9 mouse cellular contexts compared by ENCODE assay signal in the genomic region with DNA sequence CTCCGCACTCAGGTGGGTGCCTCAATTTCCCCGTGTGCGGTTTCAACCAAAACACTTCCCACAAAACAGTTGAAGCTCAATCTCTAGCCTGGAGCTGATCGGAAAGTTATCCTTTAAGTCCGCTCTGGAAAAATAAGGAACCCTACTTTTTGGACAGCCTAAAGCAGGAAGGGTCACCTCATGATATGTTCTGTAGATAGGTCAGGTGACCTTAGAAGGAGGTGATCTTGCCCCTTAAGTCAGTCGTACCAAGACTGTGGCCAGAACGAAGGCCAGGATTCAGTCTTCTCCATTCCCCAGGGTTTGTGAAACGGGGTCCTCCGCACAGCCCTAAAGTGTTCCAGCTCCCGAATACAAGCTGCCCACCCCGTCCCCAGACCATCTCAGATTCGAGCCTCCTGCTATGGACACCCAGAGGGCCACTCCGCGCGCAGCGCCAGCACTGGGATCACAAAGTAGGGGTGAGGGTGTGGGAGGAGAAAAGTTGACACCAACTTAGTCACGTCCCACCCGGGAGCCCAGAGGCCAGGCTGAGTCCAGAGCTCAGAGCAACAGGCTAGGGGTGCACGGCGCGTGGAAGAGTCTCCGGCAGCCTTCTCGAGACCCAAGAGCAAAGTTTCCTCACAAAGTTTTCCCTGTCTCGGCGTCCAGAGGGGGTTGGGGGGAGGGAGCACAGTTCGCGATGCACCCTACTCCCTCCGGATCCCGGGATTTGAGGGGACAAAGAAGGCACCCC. TPM values are rescaled to one million over a fixed set of nuclear protein-coding genes. Genes with fewer than 3 reads are reported as not detected.
A peak's percentile ranks its signal among the peaks of the same experiment; 100 is the strongest.
DNase-seq lines count a peak whose midpoint lies in the region; ATAC-seq and TF ChIP-seq lines count a peak whose summit lies in the region.
"Had no signal": no experiment of that assay in that cellular context is flagged by ENCODE, and none has a peak within 500 bp of the region (broad histone marks: within the 10 kb centered on the region; RNA-seq: fewer than 3 reads in every experiment).

No protein-coding gene starts in this region.

- H3K9me3 ChIP-seq in intestine, embryonic 15.5 days: no peaks in the 10 kb centered on the region
- no peaks in the 10 kb centered on the region for H3K9me3 ChIP-seq in stomach, embryonic 16.5 days (replicated peaks; ENCODE audit: control insufficient read depth, low read length)

- H3K4me1 ChIP-seq in intestine, embryonic 15.5 days (replicated peaks): peaks cover 27% of the 10 kb centered on the region
- no peaks in the 10 kb centered on the region; the same call in 1 of the 2 replicates for H3K4me1 ChIP-seq in lung, adult 2 months (ENCODE audit: control insufficient read depth, insufficient read depth, low read length)
- H3K4me1 ChIP-seq in stomach, embryonic 16.5 days (ENCODE audit: control insufficient read depth, insufficient read depth, low read length): peaks cover 39% of the 10 kb centered on the region

- peak overlapping the region; percentile 73 for H3K4me3 ChIP-seq in intestine, embryonic 15.5 days (replicated peaks)
- H3K4me3 ChIP-seq in lung, adult 2 months (replicated peaks; ENCODE audit: extremely low read depth, low read depth, low read length): peak overlapping the region; percentile 68
- H3K4me3 ChIP-seq in stomach, embryonic 16.5 days (replicated peaks; ENCODE audit: low read length): peak overlapping the region; percentile 70

- DNase-seq in adrenal gland, adult (ENCODE audit: inconsistent age in 2 of 2, low spot score in 1 of 2): peak; percentile 69 to 90
- DNase-seq in adrenal gland, adult 8-10 months: no peak
- DNase-seq in adipocyte (ENCODE audit: low spot score): peak; percentile 71
- peak; percentile 48 for DNase-seq in gastrocnemius, postnatal 25 days
- no peak for DNase-seq in lung, adult 2 months
- no peak for DNase-seq in left cerebral cortex, adult 11 months (ENCODE audit: low spot score)

- ATAC-seq in intestine, embryonic 15.5 days: peak; percentile 64
- ATAC-seq in stomach, embryonic 16.5 days (ENCODE audit: insufficient read depth, low FRiP score): peak; percentile 61

- 3% methylated on average over 29 of the region's 29 CpGs for WGBS in intestine, embryonic 15.5 days
- WGBS in lung, adult 2 months: 6% methylated on average over 29 of the region's 29 CpGs
- 2% methylated on average over 29 of the region's 29 CpGs for WGBS in stomach, embryonic 16.5 days

- peak overlapping the region; percentile 79 for H3K9ac ChIP-seq in intestine, embryonic 15.5 days
- peak overlapping the region; percentile 81 for H3K9ac ChIP-seq in stomach, embryonic 16.5 days (ENCODE audit: low read length)

- no peaks in the 10 kb centered on the region for H3K27me3 ChIP-seq in intestine, embryonic 15.5 days (replicated peaks)
- no peaks in the 10 kb centered on the region for H3K27me3 ChIP-seq in stomach, embryonic 16.5 days (ENCODE audit: control insufficient read depth, insufficient read depth, low read length)

- H3K4me2 ChIP-seq in intestine, embryonic 15.5 days (replicated peaks): peak overlapping the region; percentile 83
- peak overlapping the region; percentile 60 for H3K4me2 ChIP-seq in stomach, embryonic 16.5 days (ENCODE audit: low read depth, low read length)

- no peak for TF ChIP-seq CTCF in lung, adult 2 months (IDR thresholded peaks at IDR 0.05; ENCODE audit: insufficient read depth, low read length)

- TF ChIP-seq POLR2A in lung, adult 2 months (IDR thresholded peaks at IDR 0.05; ENCODE audit: borderline replicate concordance, extremely low read depth, low read depth, low read length): peak; percentile 22; the same call in 1 of the 2 replicates

- H3K36me3 ChIP-seq in intestine, embryonic 15.5 days: no peaks in the 10 kb centered on the region
- no peaks in the 10 kb centered on the region for H3K36me3 ChIP-seq in stomach, embryonic 16.5 days (ENCODE audit: control insufficient read depth, insufficient read depth, low read length)

- peak overlapping the region; percentile 88 for H3K27ac ChIP-seq in intestine, embryonic 15.5 days
- H3K27ac ChIP-seq in stomach, embryonic 16.5 days (ENCODE audit: low read length): peak overlapping the region; percentile 86

RNA-seq across cellular contexts. Expression of a gene that starts 1.2 kb away (rescaled TPM):
- total RNA-seq in adrenal gland, adult 8-10 months (2022): 100 to 1,000 TPM in 2 of 4 experiments, 10 to 100 TPM in 2; 89.0 to 114 (median 105) TPM
- 10 to 100 TPM; 28.0 to 62.1 TPM for total RNA-seq in gastrocnemius, postnatal 25 days (2021)
- polyA plus RNA-seq in intestine, embryonic 15.5 days (2015; fragmentation: Nextera tagmentation; extraction: Ambion mirVana): 120 and 126 TPM in 2 replicates
- 75.1 and 91.1 TPM in 2 replicates for polyA plus RNA-seq in lung, adult 2 months (2012; rRNA removed)
- polyA plus RNA-seq in stomach, embryonic 16.5 days (2015; fragmentation: Nextera tagmentation; extraction: Ambion mirVana): 150 and 173 TPM in 2 replicates

RNA-seq across cellular contexts. Expression of a gene that starts 14.3 kb away (rescaled TPM):
- total RNA-seq in adrenal gland, adult 8-10 months (2022): 10 to 100 TPM; 26.2 to 34.8 (median 30.9) TPM
- total RNA-seq in gastrocnemius, postnatal 25 days (2021): 10 to 100 TPM; 17.2 to 20.2 TPM
- 51.1 and 61.9 TPM in 2 replicates for polyA plus RNA-seq in intestine, embryonic 15.5 days (2015; fragmentation: Nextera tagmentation; extraction: Ambion mirVana)
- 89.8 and 133 TPM in 2 replicates for polyA plus RNA-seq in lung, adult 2 months (2012; rRNA removed)
- 48.1 and 49.4 TPM in 2 replicates for polyA plus RNA-seq in stomach, embryonic 16.5 days (2015; fragmentation: Nextera tagmentation; extraction: Ambion mirVana)

RNA-seq across cellular contexts. Expression of a gene that starts 18.3 kb away (rescaled TPM):
- total RNA-seq in adrenal gland, adult 8-10 months (2022): 1 to 10 TPM in 3 of 4 experiments, not detected in 1; 2.3 to 7.3 (median 4.6) TPM
- 1 to 10 TPM; 3.2 to 8.9 TPM for total RNA-seq in gastrocnemius, postnatal 25 days (2021)
- 9.4 and 18.5 TPM in 2 replicates for polyA plus RNA-seq in intestine, embryonic 15.5 days (2015; fragmentation: Nextera tagmentation; extraction: Ambion mirVana)
- 47.7 and 52.2 TPM in 2 replicates for polyA plus RNA-seq in lung, adult 2 months (2012; rRNA removed)
- 17.2 and 19.2 TPM in 2 replicates for polyA plus RNA-seq in stomach, embryonic 16.5 days (2015; fragmentation: Nextera tagmentation; extraction: Ambion mirVana)

RNA-seq across cellular contexts. Expression of a gene that starts 31.0 kb away (rescaled TPM):
- total RNA-seq in adrenal gland, adult 8-10 months (2022): not detected
- total RNA-seq in gastrocnemius, postnatal 25 days (2021): not detected
- polyA plus RNA-seq in intestine, embryonic 15.5 days (2015; fragmentation: Nextera tagmentation; extraction: Ambion mirVana): not detected in 2 replicates
- polyA plus RNA-seq in lung, adult 2 months (2012; rRNA removed): not detected in 2 replicates
- not detected in 2 replicates for polyA plus RNA-seq in stomach, embryonic 16.5 days (2015; fragmentation: Nextera tagmentation; extraction: Ambion mirVana)
- total RNA-seq: gastrocnemius, postnatal 4 days had no signal

RNA-seq across cellular contexts. Expression of a gene that starts 37.5 kb away (rescaled TPM):
- total RNA-seq in adrenal gland, adult 8-10 months (2022): under 1 TPM; 0.38 to 0.81 (median 0.67) TPM
- 1 to 10 TPM; 1.0 to 2.3 TPM for total RNA-seq in gastrocnemius, postnatal 25 days (2021)
- polyA plus RNA-seq in intestine, embryonic 15.5 days (2015; fragmentation: Nextera tagmentation; extraction: Ambion mirVana): 9.3 and 11.0 TPM in 2 replicates
- 78.0 and 80.1 TPM in 2 replicates for polyA plus RNA-seq in lung, adult 2 months (2012; rRNA removed)
- polyA plus RNA-seq in stomach, embryonic 16.5 days (2015; fragmentation: Nextera tagmentation; extraction: Ambion mirVana): 6.4 and 8.9 TPM in 2 replicates

Comparison
In these comparisons a context has a peak if more than half of its experiments do, and no peak if none do; other contexts are left out.
1. DNase-seq: peak in adrenal gland, adult (2 of 2), adipocyte (single experiment) and gastrocnemius, postnatal 25 days (single experiment); none in adrenal gland, adult 8-10 months (single experiment), lung, adult 2 months (single experiment) and left cerebral cortex, adult 11 months (single experiment).
2. Peak in every context shown above with its lines, with median percentiles within 50 percentile points of each other: H3K4me3 ChIP-seq.